Mouse (Mus musculus) megakaryocyte, embryonic 14.5 days (primary cell): Measurements from ENCODE around the gene Mapk8ip3.

ENCODE experiments used
- FLI1 ChIP-seq: IDR thresholded peaks from 2 replicates; pipeline ENCODE4 v1.6.1; 2012; ENCODE audit warnings: low read length, inconsistent platforms, mixed read lengths
- GATA1 ChIP-seq: IDR thresholded peaks from 3 replicates; pipeline ENCODE4 v1.6.1; 2012; ENCODE audit warnings: mixed read lengths, low read length, inconsistent platforms, borderline replicate concordance

DNA sequence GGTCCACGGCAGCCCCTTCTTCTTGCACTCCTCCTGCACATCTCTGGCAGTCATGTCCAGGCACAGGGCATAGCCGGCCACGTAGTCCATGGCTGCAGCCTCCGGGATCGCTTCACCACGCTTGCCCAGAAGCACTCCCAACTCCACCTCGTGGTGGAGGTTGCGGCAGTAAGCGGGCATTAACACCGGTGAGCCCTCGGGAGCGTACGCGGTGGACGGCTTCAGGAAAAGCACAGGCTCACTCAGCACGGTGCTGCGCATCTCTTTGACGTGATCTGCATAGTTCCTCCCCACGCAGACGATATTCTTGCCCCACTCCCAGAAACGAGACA is 87.1 kb downstream of the Mapk8ip3 start:
- TF ChIP-seq GATA1 (no peak), FLI1 (no peak)
